Mouse (Mus musculus): ENCODE data around the gene B3gnt2. TPM values are rescaled to one million over a fixed set of nuclear protein-coding genes. Genes with fewer than 3 reads are reported as not detected.

Gene B3gnt2
- total RNA-seq (2021) = 10 to 100 TPM; 13.6 to 15.9 TPM

GRCm38 (mm10) chr11:22860335-22861227 lies at the start of gene B3gnt2:
Gene B3gnt2 (minus strand): TSS chr11:22860961.
- DNase-seq (ENCODE audit: extremely low spot score in 1 of 2, low spot score in 1 of 2) = no peak

GRCm38 (mm10) chr11:22906453-22906865 lies 45.7 kb upstream of the B3gnt2 start:
- no peak for DNase-seq (ENCODE audit: extremely low spot score in 1 of 2, low spot score in 1 of 2)

GRCm38 (mm10) chr11:22902923-22903322 lies 42.2 kb upstream of the B3gnt2 start:
- DNase-seq (ENCODE audit: extremely low spot score in 1 of 2, low spot score in 1 of 2) = no peak

GRCm38 (mm10) chr11:22900041-22900440 lies 39.3 kb upstream of the B3gnt2 start:
- DNase-seq (ENCODE audit: extremely low spot score in 1 of 2, low spot score in 1 of 2) = no peak

- no peak for DNase-seq (ENCODE audit: extremely low spot score in 1 of 2, low spot score in 1 of 2)
Observed at GRCm38 (mm10) chr11:22897642-22898041, 36.9 kb upstream of the B3gnt2 start.

- no peak for DNase-seq (ENCODE audit: extremely low spot score in 1 of 2, low spot score in 1 of 2)
Observed at GRCm38 (mm10) chr11:22897127-22897526, 36.4 kb upstream of the B3gnt2 start.

- no peak for DNase-seq (ENCODE audit: extremely low spot score in 1 of 2, low spot score in 1 of 2)
Observed at GRCm38 (mm10) chr11:22893075-22893474, 32.3 kb upstream of the B3gnt2 start.

- no peak for DNase-seq (ENCODE audit: extremely low spot score in 1 of 2, low spot score in 1 of 2)
Observed at GRCm38 (mm10) chr11:22892466-22892865, 31.7 kb upstream of the B3gnt2 start.

GRCm38 (mm10) chr11:22891876-22892275 lies 31.1 kb upstream of the B3gnt2 start:
- no peak for DNase-seq (ENCODE audit: extremely low spot score in 1 of 2, low spot score in 1 of 2)

- no peak for DNase-seq (ENCODE audit: extremely low spot score in 1 of 2, low spot score in 1 of 2)
Observed at GRCm38 (mm10) chr11:22891242-22891641, 30.5 kb upstream of the B3gnt2 start.

GRCm38 (mm10) chr11:22889224-22889623 lies 28.5 kb upstream of the B3gnt2 start:
- DNase-seq (ENCODE audit: extremely low spot score in 1 of 2, low spot score in 1 of 2) = no peak

GRCm38 (mm10) chr11:22886991-22887390 lies 26.2 kb upstream of the B3gnt2 start:
- no peak for DNase-seq (ENCODE audit: extremely low spot score in 1 of 2, low spot score in 1 of 2)

- DNase-seq (ENCODE audit: extremely low spot score in 1 of 2, low spot score in 1 of 2) = no peak
Observed at GRCm38 (mm10) chr11:22885350-22885749, 24.6 kb upstream of the B3gnt2 start.

- no peak for DNase-seq (ENCODE audit: extremely low spot score in 1 of 2, low spot score in 1 of 2)
Observed at GRCm38 (mm10) chr11:22883676-22884075, 22.9 kb upstream of the B3gnt2 start.

GRCm38 (mm10) chr11:22882926-22883325 lies 22.2 kb upstream of the B3gnt2 start:
- DNase-seq (ENCODE audit: extremely low spot score in 1 of 2, low spot score in 1 of 2) = no peak

GRCm38 (mm10) chr11:22880383-22881172 lies 19.8 kb upstream of the B3gnt2 start:
- no peak for DNase-seq (ENCODE audit: extremely low spot score in 1 of 2, low spot score in 1 of 2)

GRCm38 (mm10) chr11:22879645-22880044 lies 18.9 kb upstream of the B3gnt2 start:
- no peak for DNase-seq (ENCODE audit: extremely low spot score in 1 of 2, low spot score in 1 of 2)

GRCm38 (mm10) chr11:22876680-22877330 lies 16.0 kb upstream of the B3gnt2 start:
- no peak for DNase-seq (ENCODE audit: extremely low spot score in 1 of 2, low spot score in 1 of 2)

- no peak for DNase-seq (ENCODE audit: extremely low spot score in 1 of 2, low spot score in 1 of 2)
Observed at GRCm38 (mm10) chr11:22875279-22875678, 14.5 kb upstream of the B3gnt2 start.

GRCm38 (mm10) chr11:22874747-22875146 lies 14.0 kb upstream of the B3gnt2 start:
- no peak for DNase-seq (ENCODE audit: extremely low spot score in 1 of 2, low spot score in 1 of 2)

GRCm38 (mm10) chr11:22873383-22873782 lies 12.6 kb upstream of the B3gnt2 start:
- no peak for DNase-seq (ENCODE audit: extremely low spot score in 1 of 2, low spot score in 1 of 2)

Measured in layer of hippocampus, postnatal 25 days (tissue).